Mouse (Mus musculus): ENCODE results near the gene Gm12830. TPM values are rescaled to one million over a fixed set of nuclear protein-coding genes. Genes with fewer than 3 reads are reported as not detected.

The Gm12830 gene
- not detected in 2 replicates for polyA plus RNA-seq (2014; fragmentation: Nextera tagmentation; extraction: Ambion mirVana)

DNA sequence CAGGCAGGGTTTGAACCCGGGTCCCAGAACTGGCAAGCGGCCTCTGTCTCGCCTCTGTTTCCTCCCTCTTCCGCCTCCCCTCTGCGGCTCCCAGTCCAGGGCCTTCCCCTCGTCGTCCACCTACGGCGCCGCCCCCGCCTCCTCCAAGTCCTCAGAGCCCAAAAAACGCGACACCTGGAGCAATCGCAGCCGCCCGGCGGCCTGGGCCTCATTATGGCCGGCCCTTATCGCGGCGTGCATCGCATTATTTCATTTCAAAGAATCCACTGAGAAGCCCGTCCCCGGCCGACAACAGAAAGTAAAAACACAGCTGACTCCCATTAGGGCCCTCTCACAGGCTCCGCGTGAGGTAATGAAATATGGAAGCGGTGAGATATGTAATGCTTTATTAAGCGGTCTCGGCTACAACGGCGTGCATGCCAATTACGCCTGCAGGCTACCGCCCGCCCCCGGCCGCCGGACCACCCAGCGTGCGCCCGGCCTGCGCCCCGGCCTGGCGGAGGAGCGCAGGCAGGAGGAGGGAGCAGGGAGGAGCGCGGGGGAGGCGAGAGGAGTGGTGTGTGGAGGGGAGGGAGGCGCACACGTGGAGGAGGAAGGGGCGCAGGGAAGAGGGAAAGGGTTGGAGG, at the start of gene Gm12830:
Gm12830 (plus strand) TSS at position 156 of the 626 bp plus-strand sequence.
- under 1% methylated on average over 50 of the region's 51 CpGs for WGBS
- Histone ChIP-seq H3K4me2 (ENCODE audit: low read depth, low read length) (peak within 1 kb of the TSS; percentile 10), H3K27ac (replicated peaks; ENCODE audit: low read depth, low read length) (no peak within 1 kb of the TSS), H3K9me3 (replicated peaks; ENCODE audit: control insufficient read depth, low read length) (no peaks in the 10 kb centered on the region), H3K36me3 (replicated peaks; ENCODE audit: control insufficient read depth, insufficient read depth, low read depth, low read length) (no peaks in the 10 kb centered on the region), H3K27me3 (ENCODE audit: control insufficient read depth, insufficient read depth, low read length) (peaks cover 7% of the 10 kb centered on the region), H3K4me3 (ENCODE audit: low read depth, low read length) (0 out of 2 replicates have a peak within 1 kb of the TSS, but pooled peaks have one; percentile 12), H3K4me1 (ENCODE audit: control insufficient read depth, insufficient read depth, low read length) (peaks cover 8% of the 10 kb centered on the region), H3K9ac (replicated peaks; ENCODE audit: low read length) (no peak within 1 kb of the TSS)
- DNase-seq (ENCODE audit: low spot score) (peak; percentile 97), ATAC-seq (replicated peaks; ENCODE audit: insufficient number of reproducible peaks, low FRiP score, low TSS enrichment, low read depth) (peak; percentile 88)

DNA sequence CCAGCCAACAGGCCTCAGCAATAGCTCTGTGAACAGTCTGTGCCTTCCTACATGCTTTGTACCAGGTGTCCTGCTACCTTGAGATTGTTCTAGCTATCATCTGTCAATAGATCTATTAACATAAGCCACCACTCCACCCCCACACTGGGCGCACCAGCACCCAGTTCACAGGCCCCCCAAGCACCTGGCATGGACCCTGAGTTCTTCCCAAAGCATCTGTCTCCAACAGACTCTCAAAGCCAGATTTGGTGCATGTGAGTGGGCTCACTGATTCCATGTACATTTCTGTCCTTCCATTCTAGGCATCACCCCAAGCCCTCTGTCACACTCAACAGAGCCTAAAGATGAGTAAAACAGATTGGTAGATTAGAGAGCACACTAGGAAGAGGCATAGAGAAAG, 48.2 kb upstream of the Gm12830 start:
- Histone ChIP-seq H3K27me3 (ENCODE audit: control insufficient read depth, insufficient read depth, low read length) (no peaks in the 10 kb centered on the region), H3K36me3 (replicated peaks; ENCODE audit: control insufficient read depth, insufficient read depth, low read depth, low read length) (no peaks in the 10 kb centered on the region), H3K4me2 (ENCODE audit: low read depth, low read length) (no peak overlapping the region), H3K27ac (replicated peaks; ENCODE audit: low read depth, low read length) (no peak overlapping the region), H3K4me1 (ENCODE audit: control insufficient read depth, insufficient read depth, low read length) (no peaks in the 10 kb centered on the region), H3K9ac (replicated peaks; ENCODE audit: low read length) (no peak overlapping the region), H3K4me3 (ENCODE audit: low read depth, low read length) (no peak overlapping the region), H3K9me3 (replicated peaks; ENCODE audit: control insufficient read depth, low read length) (no peaks in the 10 kb centered on the region)
- ATAC-seq (replicated peaks; ENCODE audit: insufficient number of reproducible peaks, low FRiP score, low TSS enrichment, low read depth), result no peak
- DNase-seq (ENCODE audit: low spot score), result no peak
- WGBS, result 87% methylated on average over 1 of the region's 1 CpGs

DNA sequence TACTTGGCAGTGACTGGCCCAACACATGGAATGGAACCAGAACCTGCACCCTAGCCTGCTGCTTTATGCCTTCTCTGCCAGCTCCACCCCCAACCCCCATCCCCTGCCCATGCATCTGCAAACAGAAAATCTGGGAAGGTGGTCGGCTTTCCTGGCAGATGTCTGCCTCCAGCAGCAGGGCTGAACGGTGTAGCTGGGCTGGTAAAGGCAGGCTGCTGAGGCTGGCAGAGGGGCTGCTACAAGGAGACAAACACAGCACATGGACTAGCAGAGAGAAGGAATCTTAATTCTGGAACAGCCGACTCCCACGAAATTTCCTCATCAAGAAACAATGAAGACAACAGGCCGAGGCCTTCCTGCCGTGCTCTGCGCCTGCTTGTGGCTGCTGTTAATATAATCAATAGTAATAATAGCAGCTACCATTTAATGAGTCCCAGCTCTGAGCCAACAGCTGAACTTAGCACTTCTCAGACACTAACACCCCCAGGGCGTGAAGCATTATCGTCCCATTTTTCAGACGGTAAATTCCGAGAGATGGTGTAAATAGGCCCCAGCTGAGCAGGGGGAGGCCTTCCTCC, 43.8 kb upstream of the Gm12830 start:
- H3K9ac ChIP-seq (replicated peaks; ENCODE audit: low read length), result no peak overlapping the region
- ATAC-seq (replicated peaks; ENCODE audit: insufficient number of reproducible peaks, low FRiP score, low TSS enrichment, low read depth) (no peak), DNase-seq (ENCODE audit: low spot score) (no peak)
- H3K9me3 ChIP-seq (replicated peaks; ENCODE audit: control insufficient read depth, low read length), result no peaks in the 10 kb centered on the region
- H3K27me3 ChIP-seq (ENCODE audit: control insufficient read depth, insufficient read depth, low read length), result no peaks in the 10 kb centered on the region
- H3K4me1 ChIP-seq (ENCODE audit: control insufficient read depth, insufficient read depth, low read length), result peaks cover 8% of the 10 kb centered on the region
- no peaks in the 10 kb centered on the region for H3K36me3 ChIP-seq (replicated peaks; ENCODE audit: control insufficient read depth, insufficient read depth, low read depth, low read length)
- H3K27ac ChIP-seq (replicated peaks; ENCODE audit: low read depth, low read length), result no peak overlapping the region
- no peak overlapping the region for H3K4me2 ChIP-seq (ENCODE audit: low read depth, low read length)
- no peak overlapping the region for H3K4me3 ChIP-seq (ENCODE audit: low read depth, low read length)
- WGBS, result 32% methylated on average over 11 of the region's 11 CpGs

DNA sequence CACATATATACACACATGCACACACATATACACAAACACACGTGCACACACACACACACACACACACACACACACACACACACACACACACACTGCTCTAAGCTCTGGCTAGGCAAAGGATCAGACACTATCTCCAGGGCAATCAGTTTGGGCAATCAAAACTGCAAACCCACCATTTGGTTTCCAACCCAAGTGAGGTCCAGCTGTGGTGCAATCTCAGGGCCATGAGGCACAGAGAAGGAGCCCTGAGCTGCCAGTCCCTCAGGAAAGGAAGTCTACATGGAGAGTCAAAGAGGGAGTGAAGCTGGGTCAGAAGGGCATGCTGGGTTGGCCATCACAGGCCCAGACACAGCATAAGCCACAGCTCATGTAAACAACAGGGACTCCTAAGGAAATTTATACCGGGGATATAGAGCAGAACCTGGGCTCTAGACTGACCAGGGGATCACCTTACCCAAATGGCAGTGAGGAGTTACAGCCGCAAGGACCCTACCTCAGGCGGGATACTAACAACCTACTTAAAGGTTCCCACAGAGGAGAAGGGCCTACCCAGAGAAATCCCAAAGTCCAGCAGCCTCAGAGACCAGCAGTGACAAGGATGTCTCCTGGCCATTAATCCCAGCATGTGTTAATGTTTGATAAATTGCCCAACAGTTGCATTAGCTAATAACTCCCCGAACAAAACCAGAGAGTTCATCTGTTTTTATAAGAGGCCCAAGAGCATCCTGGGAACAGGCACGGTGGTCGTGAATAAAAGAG, 42.6 kb upstream of the Gm12830 start:
- H3K4me1 ChIP-seq (ENCODE audit: control insufficient read depth, insufficient read depth, low read length), result peaks cover 8% of the 10 kb centered on the region
- H3K9ac ChIP-seq (replicated peaks; ENCODE audit: low read length), result no peak overlapping the region
- 33% methylated on average over 7 of the region's 7 CpGs for WGBS
- no peak for DNase-seq (ENCODE audit: low spot score)
- no peaks in the 10 kb centered on the region for H3K36me3 ChIP-seq (replicated peaks; ENCODE audit: control insufficient read depth, insufficient read depth, low read depth, low read length)
- no peak overlapping the region for H3K4me2 ChIP-seq (ENCODE audit: low read depth, low read length)
- H3K9me3 ChIP-seq (replicated peaks; ENCODE audit: control insufficient read depth, low read length), result no peaks in the 10 kb centered on the region
- no peaks in the 10 kb centered on the region for H3K27me3 ChIP-seq (ENCODE audit: control insufficient read depth, insufficient read depth, low read length)
- H3K4me3 ChIP-seq (ENCODE audit: low read depth, low read length), result no peak overlapping the region
- peak overlapping the region; percentile 60 for H3K27ac ChIP-seq (replicated peaks; ENCODE audit: low read depth, low read length)
- no peak for ATAC-seq (replicated peaks; ENCODE audit: insufficient number of reproducible peaks, low FRiP score, low TSS enrichment, low read depth)

DNA sequence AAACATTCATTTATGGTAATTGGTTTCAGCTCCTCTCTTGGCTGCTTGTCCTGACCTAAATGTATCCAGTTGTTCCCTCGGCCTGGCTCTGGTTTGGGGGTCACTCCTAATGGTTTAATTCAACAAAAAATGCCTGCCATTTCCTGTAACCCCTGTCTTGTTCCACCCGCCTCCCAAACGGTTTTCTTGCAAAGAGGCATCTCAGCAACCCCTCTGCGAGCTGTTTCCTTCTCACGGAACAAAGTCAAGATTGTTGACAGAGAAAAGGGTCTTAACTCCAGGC, 42.1 kb upstream of the Gm12830 start:
- ATAC-seq (replicated peaks; ENCODE audit: insufficient number of reproducible peaks, low FRiP score, low TSS enrichment, low read depth) (no peak), DNase-seq (ENCODE audit: low spot score) (peak; percentile 78)
- Histone ChIP-seq H3K4me1 (ENCODE audit: control insufficient read depth, insufficient read depth, low read length) (peaks cover 8% of the 10 kb centered on the region), H3K27me3 (ENCODE audit: control insufficient read depth, insufficient read depth, low read length) (no peaks in the 10 kb centered on the region), H3K4me3 (ENCODE audit: low read depth, low read length) (no peak overlapping the region), H3K4me2 (ENCODE audit: low read depth, low read length) (no peak overlapping the region), H3K36me3 (replicated peaks; ENCODE audit: control insufficient read depth, insufficient read depth, low read depth, low read length) (no peaks in the 10 kb centered on the region), H3K9me3 (replicated peaks; ENCODE audit: control insufficient read depth, low read length) (no peaks in the 10 kb centered on the region), H3K9ac (replicated peaks; ENCODE audit: low read length) (no peak overlapping the region), H3K27ac (replicated peaks; ENCODE audit: low read depth, low read length) (peak overlapping the region; percentile 60)
- 11% methylated on average over 5 of the region's 5 CpGs for WGBS

DNA sequence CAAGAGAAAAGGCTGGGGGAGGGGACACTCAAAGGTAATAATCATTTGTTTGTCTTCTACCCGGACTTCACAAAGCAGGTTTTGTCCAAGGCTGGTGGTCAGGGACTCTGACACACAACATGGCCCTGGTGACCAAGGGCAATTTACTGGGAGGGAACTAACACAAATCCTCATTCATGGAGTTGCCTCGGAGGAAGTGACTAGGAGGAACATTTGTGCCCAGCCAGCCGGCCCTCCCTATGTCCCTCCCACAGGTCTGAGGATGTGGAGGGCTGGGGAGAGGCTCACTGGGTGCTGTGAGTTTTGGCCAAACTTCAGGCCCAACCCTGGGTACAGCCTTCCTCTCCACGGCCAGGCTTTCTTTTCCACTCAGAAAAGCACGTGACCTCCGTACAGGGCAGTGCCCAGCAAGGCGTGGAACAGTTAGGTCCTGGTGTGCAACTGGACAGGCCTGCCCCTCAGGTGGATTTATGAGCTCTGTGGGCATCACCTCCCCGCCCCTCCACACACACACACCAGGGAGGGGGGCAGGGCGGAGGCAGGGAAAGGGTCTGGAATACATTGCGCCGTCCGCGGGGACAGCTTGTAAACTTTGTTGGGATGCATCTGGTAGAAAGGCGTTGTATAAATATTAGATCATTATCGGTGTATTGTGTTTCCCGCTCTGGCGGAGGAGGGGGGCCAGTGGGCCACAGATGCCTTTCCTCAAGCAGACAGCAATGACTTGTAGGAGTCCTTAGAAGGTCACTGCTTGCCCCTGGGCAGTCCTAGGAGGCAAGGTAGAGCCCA, 41.6 kb upstream of the Gm12830 start:
- Histone ChIP-seq H3K4me2 (ENCODE audit: low read depth, low read length) (no peak overlapping the region), H3K27me3 (ENCODE audit: control insufficient read depth, insufficient read depth, low read length) (no peaks in the 10 kb centered on the region), H3K9ac (replicated peaks; ENCODE audit: low read length) (no peak overlapping the region), H3K4me3 (ENCODE audit: low read depth, low read length) (no peak overlapping the region), H3K27ac (replicated peaks; ENCODE audit: low read depth, low read length) (peak overlapping the region; percentile 60), H3K36me3 (replicated peaks; ENCODE audit: control insufficient read depth, insufficient read depth, low read depth, low read length) (no peaks in the 10 kb centered on the region), H3K9me3 (replicated peaks; ENCODE audit: control insufficient read depth, low read length) (no peaks in the 10 kb centered on the region), H3K4me1 (ENCODE audit: control insufficient read depth, insufficient read depth, low read length) (peaks cover 8% of the 10 kb centered on the region)
- DNase-seq (ENCODE audit: low spot score), result peak; percentile 62
- WGBS, result 24% methylated on average over 17 of the region's 17 CpGs
- ATAC-seq (replicated peaks; ENCODE audit: insufficient number of reproducible peaks, low FRiP score, low TSS enrichment, low read depth), result peak; percentile 36; the same call in 1 of the 2 replicates

DNA sequence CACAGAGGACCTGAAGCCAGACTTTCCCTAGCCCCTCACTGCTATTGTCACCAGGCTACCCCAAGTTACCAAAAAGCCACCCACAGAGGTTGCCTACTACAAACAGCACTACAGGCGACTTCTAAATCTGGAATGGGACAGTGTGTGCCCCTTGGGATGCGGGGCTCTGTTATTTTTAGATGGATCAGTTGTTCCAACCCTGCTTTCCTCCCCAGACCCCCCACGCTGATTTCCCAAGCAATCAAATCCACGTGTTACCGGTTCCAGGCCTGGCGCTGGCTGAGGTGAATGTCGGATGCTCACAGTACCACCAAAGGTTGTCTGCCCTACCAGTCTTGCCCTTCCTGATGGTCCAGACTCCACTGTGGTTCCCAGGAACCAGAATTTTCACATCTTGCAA, 38.7 kb upstream of the Gm12830 start:
- Histone ChIP-seq H3K36me3 (replicated peaks; ENCODE audit: control insufficient read depth, insufficient read depth, low read depth, low read length) (no peaks in the 10 kb centered on the region), H3K27me3 (ENCODE audit: control insufficient read depth, insufficient read depth, low read length) (no peaks in the 10 kb centered on the region), H3K9ac (replicated peaks; ENCODE audit: low read length) (no peak overlapping the region), H3K4me3 (ENCODE audit: low read depth, low read length) (no peak overlapping the region), H3K27ac (replicated peaks; ENCODE audit: low read depth, low read length) (no peak overlapping the region), H3K4me1 (ENCODE audit: control insufficient read depth, insufficient read depth, low read length) (peaks cover 8% of the 10 kb centered on the region), H3K9me3 (replicated peaks; ENCODE audit: control insufficient read depth, low read length) (no peaks in the 10 kb centered on the region), H3K4me2 (ENCODE audit: low read depth, low read length) (no peak overlapping the region)
- WGBS, result 45% methylated on average over 7 of the region's 7 CpGs
- DNase-seq (ENCODE audit: low spot score) (peak; percentile 39), ATAC-seq (replicated peaks; ENCODE audit: insufficient number of reproducible peaks, low FRiP score, low TSS enrichment, low read depth) (no peak)

All from embryonic facial prominence, embryonic 11.5 days (tissue).